Mouse (Mus musculus) liver, adult 2 months (tissue): ENCODE results near the gene Zmat5.

Experiments
- CTCF ChIP-seq: fragments of 200-500 bp; IDR thresholded peaks from 2 replicates; pipeline ENCODE4 v1.5.1; 2011; ENCODE audit warnings: low read depth, low read length, control low read depth
- POLR2A ChIP-seq: fragments of 200-500 bp; IDR thresholded peaks from 2 replicates; pipeline ENCODE4 v1.6.1; 2011; ENCODE audit warnings: low read length, control low read depth; ENCODE audit not compliant: insufficient read depth; ENCODE audit errors: extremely low read depth

GRCm38 (mm10) chr11:4730096-4730495 lies 25.6 kb downstream of the Zmat5 start:
- no peak for TF ChIP-seq CTCF
- TF ChIP-seq POLR2A: no peak
